ENCODE assay signal across 8 mouse cellular contexts in the genomic region with DNA sequence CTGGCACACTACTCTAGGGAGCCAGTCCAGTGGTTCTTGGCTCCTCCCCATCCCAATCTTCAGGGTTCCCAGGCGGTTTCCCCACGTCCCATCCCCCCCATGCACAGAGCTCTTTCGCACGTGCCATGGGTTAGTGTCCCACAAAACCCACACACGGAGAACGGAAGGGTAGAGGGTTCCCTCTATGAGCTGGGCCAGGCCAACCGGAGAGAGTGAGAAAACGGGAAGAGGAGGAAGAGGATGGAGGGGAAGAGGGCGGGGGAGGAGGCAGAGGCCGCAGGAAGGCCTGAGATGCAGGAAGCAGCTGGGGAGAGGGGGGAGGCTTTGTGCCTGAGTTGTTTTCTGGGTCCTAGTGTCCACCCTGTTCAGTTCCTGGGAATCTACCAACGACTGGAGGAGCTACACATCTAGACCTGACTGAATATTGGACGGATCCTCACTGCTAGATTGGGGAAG. TPM values are rescaled to one million over a fixed set of nuclear protein-coding genes. Genes with fewer than 3 reads are reported as not detected.
DNase-seq lines count a peak whose midpoint lies in the region; ATAC-seq and TF ChIP-seq lines count a peak whose summit lies in the region.

No protein-coding gene starts in this region.

- under 1% methylated on average over 12 of the region's 12 CpGs for WGBS in hindbrain, embryonic 16.5 days
- WGBS in macrophage (ENCODE audit: missing documents), result 0% methylated on average over 12 of the region's 12 CpGs

- DNase-seq in adipocyte (ENCODE audit: low spot score), result peak; percentile 97
- DNase-seq in cerebellum, postnatal 36 days, result peak; percentile 82 to 90
- peak; percentile 86 for DNase-seq in gastrocnemius, adult 18-20 months (ENCODE audit: low spot score)
- peak; percentile 80 to 82 for DNase-seq in left cerebral cortex, adult 2 months (ENCODE audit: extremely low spot score in 1 of 2, low spot score in 2 of 2)
- peak; percentile 88 to 93 for DNase-seq in right cerebral cortex, adult 2 months (ENCODE audit: low spot score in 2 of 2)
- peak; percentile 64 for DNase-seq in urinary bladder, postnatal 25 days (ENCODE audit: low spot score)

- H3K4me3 ChIP-seq in hindbrain, embryonic 16.5 days (ENCODE audit: low read length), result peak overlapping the region; percentile 68
- peak overlapping the region; percentile 71 for H3K4me3 ChIP-seq in left cerebral cortex, adult 2 months
- H3K4me3 ChIP-seq in macrophage (ENCODE audit: inconsistent target), result peak overlapping the region; percentile 33

- intact Hi-C loops in left cerebral cortex, adult 2 months (cut with DNase I), result loop anchor here (1.0 to 10.0 kb wide), 3 partner anchors 10 to 665 kb away; a partner anchor contains a TSS

- no peak; the same call in 1 of the 2 replicates for TF ChIP-seq CTCF in left cerebral cortex, adult 2 months (IDR thresholded peaks at IDR 0.05)

- H3K27ac ChIP-seq in hindbrain, embryonic 16.5 days (ENCODE audit: low read depth, low read length), result peak overlapping the region; percentile 95
- peak overlapping the region; percentile 98 for H3K27ac ChIP-seq in left cerebral cortex, adult 2 months
- H3K27ac ChIP-seq in macrophage, result peak overlapping the region; percentile 85

- no peaks in the 10 kb centered on the region for H3K27me3 ChIP-seq in hindbrain, embryonic 16.5 days (replicated peaks; ENCODE audit: control insufficient read depth, insufficient read depth, low read length)

- H3K4me2 ChIP-seq in hindbrain, embryonic 16.5 days (ENCODE audit: low read length), result peak overlapping the region; percentile 96

- ATAC-seq in hindbrain, embryonic 16.5 days, result peak; percentile 73

- no peaks in the 10 kb centered on the region for H3K9me3 ChIP-seq in hindbrain, embryonic 16.5 days (ENCODE audit: control insufficient read depth, low read length)

- no peaks in the 10 kb centered on the region for H3K36me3 ChIP-seq in hindbrain, embryonic 16.5 days (ENCODE audit: control insufficient read depth, insufficient read depth, low read length)
- no peaks in the 10 kb centered on the region for H3K36me3 ChIP-seq in macrophage (ENCODE audit: inconsistent target)

- peak overlapping the region; percentile 78 for H3K9ac ChIP-seq in hindbrain, embryonic 16.5 days (ENCODE audit: low read depth, low read length)

- H3K79me2 ChIP-seq in macrophage (ENCODE audit: inconsistent target), result peaks cover 31% of the 10 kb centered on the region

- peaks cover 35% of the 10 kb centered on the region for H3K4me1 ChIP-seq in hindbrain, embryonic 16.5 days (ENCODE audit: control insufficient read depth, insufficient read depth, low read depth, low read length)

RNA-seq across cellular contexts. Expression of a gene that starts 1.2 kb away (rescaled TPM):
- total RNA-seq in gastrocnemius, adult 18-20 months (2021), result 10 to 100 TPM; 16.1 to 24.5 TPM
- 17.8 and 18.8 TPM in 2 replicates for polyA plus RNA-seq in hindbrain, embryonic 16.5 days (2015; fragmentation: Nextera tagmentation; extraction: Ambion mirVana)
- 100 to 1,000 TPM; 709 to 735 TPM for total RNA-seq in left cerebral cortex, adult 2 months (2021)
- total RNA-seq in macrophage (2018; cell fraction: chromatin; rRNA removed), result 100 to 1,000 TPM in 14 of 26 experiments, 10 to 100 TPM in 12; 42.2 to 154 (median 107) TPM
- total RNA-seq in macrophage (2018; cell fraction: cytosol; rRNA removed), result 100 to 1,000 TPM in 25 of 26 experiments, 10 to 100 TPM in 1; 96.9 to 198 (median 152) TPM
- total RNA-seq in macrophage (2018; cell fraction: nucleus; rRNA removed), result 100 to 1,000 TPM in 23 of 26 experiments, 10 to 100 TPM in 3; 84.9 to 292 (median 161) TPM
- polyA plus RNA-seq in macrophage (2018), result 88.9 to 176 TPM (median 99.7 TPM) in 3 replicates

RNA-seq across cellular contexts. Expression of a gene that starts 13.5 kb away (rescaled TPM):
- 100 to 1,000 TPM; 283 to 304 TPM for total RNA-seq in gastrocnemius, adult 18-20 months (2021)
- polyA plus RNA-seq in hindbrain, embryonic 16.5 days (2015; fragmentation: Nextera tagmentation; extraction: Ambion mirVana), result 0.24 and 1.3 TPM in 2 replicates
- under 1 TPM in 1 of 2 experiments, not detected in 1; 0.35 TPM for total RNA-seq in left cerebral cortex, adult 2 months (2021)
- total RNA-seq in macrophage (2018; cell fraction: chromatin; rRNA removed), result under 1 TPM in 1 of 26 experiments, not detected in 25; 0.51 TPM
- not detected for total RNA-seq in macrophage (2018; cell fraction: cytosol; rRNA removed)
- 1 to 10 TPM in 2 of 26 experiments, not detected in 24; 1.5 to 1.6 TPM for total RNA-seq in macrophage (2018; cell fraction: nucleus; rRNA removed)
- not detected in 3 replicates for polyA plus RNA-seq in macrophage (2018)

RNA-seq across cellular contexts. Expression of a gene that starts 20.1 kb away (rescaled TPM):
- total RNA-seq in gastrocnemius, adult 18-20 months (2021), result under 1 TPM; 0.34 to 0.52 TPM
- polyA plus RNA-seq in hindbrain, embryonic 16.5 days (2015; fragmentation: Nextera tagmentation; extraction: Ambion mirVana), result 160 and 181 TPM in 2 replicates
- 10 to 100 TPM; 25.1 to 30.1 TPM for total RNA-seq in left cerebral cortex, adult 2 months (2021)
- 1 to 10 TPM in 1 of 26 experiments, under 1 TPM in 3, not detected in 22; 0.22 to 2.7 (median 0.32) TPM for total RNA-seq in macrophage (2018; cell fraction: chromatin; rRNA removed)
- under 1 TPM in 11 of 26 experiments, not detected in 15; under 0.01 to 0.13 (median 0.06) TPM for total RNA-seq in macrophage (2018; cell fraction: cytosol; rRNA removed)
- under 1 TPM in 7 of 26 experiments, not detected in 19; 0.15 to 0.89 (median 0.19) TPM for total RNA-seq in macrophage (2018; cell fraction: nucleus; rRNA removed)
- polyA plus RNA-seq in macrophage (2018), result 0.06 TPM in 2 of 3 replicates, not detected in the other

RNA-seq across cellular contexts. Expression of a gene that starts 22.2 kb away (rescaled TPM):
- total RNA-seq in gastrocnemius, adult 18-20 months (2021), result not detected
- not detected in 2 replicates for polyA plus RNA-seq in hindbrain, embryonic 16.5 days (2015; fragmentation: Nextera tagmentation; extraction: Ambion mirVana)
- not detected for total RNA-seq in left cerebral cortex, adult 2 months (2021)
- total RNA-seq in macrophage (2018; cell fraction: chromatin; rRNA removed), result not detected
- total RNA-seq in macrophage (2018; cell fraction: cytosol; rRNA removed), result not detected
- total RNA-seq in macrophage (2018; cell fraction: nucleus; rRNA removed), result not detected
- not detected in 3 replicates for polyA plus RNA-seq in macrophage (2018)

RNA-seq across cellular contexts. Expression of a gene that starts 51.6 kb away (rescaled TPM):
- 100 to 1,000 TPM; 514 to 515 TPM for total RNA-seq in gastrocnemius, adult 18-20 months (2021)
- 34.6 and 42.1 TPM in 2 replicates for polyA plus RNA-seq in hindbrain, embryonic 16.5 days (2015; fragmentation: Nextera tagmentation; extraction: Ambion mirVana)
- 100 to 1,000 TPM; 109 to 112 TPM for total RNA-seq in left cerebral cortex, adult 2 months (2021)
- 10 to 100 TPM in 1 of 26 experiments, 1 to 10 TPM in 14, under 1 TPM in 6, not detected in 5; 0.30 to 11.0 (median 3.0) TPM for total RNA-seq in macrophage (2018; cell fraction: chromatin; rRNA removed)
- 10 to 100 TPM in 8 of 26 experiments, 1 to 10 TPM in 18; 3.2 to 13.4 (median 5.8) TPM for total RNA-seq in macrophage (2018; cell fraction: cytosol; rRNA removed)
- total RNA-seq in macrophage (2018; cell fraction: nucleus; rRNA removed), result 10 to 100 TPM in 1 of 26 experiments, 1 to 10 TPM in 22, under 1 TPM in 3; 0.81 to 10.7 (median 2.4) TPM
- polyA plus RNA-seq in macrophage (2018), result 4.2 to 14.2 TPM (median 9.9 TPM) in 3 replicates

Comparison
In these comparisons a context has a peak if more than half of its experiments do, and no peak if none do; other contexts are left out.
1. Peak in every context shown above with its lines: DNase-seq, ATAC-seq, H3K4me3 ChIP-seq and H3K27ac ChIP-seq.
2. RNA of a gene that starts 1.2 kb away (total RNA-seq): 709 to 735 TPM in left cerebral cortex, adult 2 months; 16.1 to 24.5 TPM in gastrocnemius, adult 18-20 months; every median in the first group is over 10 times any median in the second.
3. RNA of a gene that starts 13.5 kb away (total RNA-seq): 283 to 304 TPM in gastrocnemius, adult 18-20 months; 0.35 TPM in left cerebral cortex, adult 2 months; every median in the first group is over 100 times any median in the second.
4. RNA of a gene that starts 20.1 kb away (total RNA-seq): 25.1 to 30.1 TPM in left cerebral cortex, adult 2 months; 0.34 to 0.52 TPM in gastrocnemius, adult 18-20 months; every median in the first group is over 10 times any median in the second.